Mouse (Mus musculus) bone marrow macrophage, adult 2 months (primary cell): ENCODE data around the gene Dmtf1.

Experiments
- CTCF ChIP-seq: IDR thresholded peaks from 2 replicates; pipeline ENCODE4 v1.5.1; 2012; ENCODE audit warnings: low read depth, mild to moderate bottlenecking, low read length, moderate library complexity
- POLR2A ChIP-seq: IDR thresholded peaks from 2 replicates; pipeline ENCODE4 v1.6.1; 2012; ENCODE audit warnings: mild to moderate bottlenecking, low read depth, low read length, borderline replicate concordance

- no peak for TF ChIP-seq CTCF
- no peak for TF ChIP-seq POLR2A
Measured at GRCm38 (mm10) chr5:9124134-9124533, 37.4 kb downstream of the Dmtf1 start.
